Mouse (Mus musculus) liver, embryonic 14.5 days (tissue): ENCODE results near the gene Mroh3.

ENCODE experiments used
- CTCF ChIP-seq: IDR thresholded peaks from 2 replicates; pipeline ENCODE4 v1.5.1; 2016; ENCODE audit warnings: antibody characterized with exemption, low read depth, control low read depth
- EP300 ChIP-seq: IDR thresholded peaks from 2 replicates; pipeline ENCODE4 v1.6.1; 2016; ENCODE audit warnings: antibody characterized with exemption, low read depth

- no peak for TF ChIP-seq CTCF
- TF ChIP-seq EP300 = no peak
These were observed 74.3 kb downstream of the Mroh3 start for GRCm38 (mm10) chr1:136138191-136138830.
